Mouse (Mus musculus) neural tube, embryonic 14.5 days (tissue): ENCODE measurements at regions not wholly inside any gene's neighbourhood (a gene's known extent, or its start where the extent isn't known, plus 50 kb on each side); places are given as distances from the start of the nearest gene placed in this dataset.
"Not testable (repeated sequence)": the region's sequence is repeated elsewhere in the genome, so short reads cannot be mapped to it uniquely, and the experiment has no call there.

Source experiments
- ATAC-seq: fragments of 200-750 bp; cut with Nextera tagmentation; 2 replicates; pipeline ENCODE4 v1.8.0; 2017; ENCODE audit warnings: low read depth, mild to moderate bottlenecking, moderate TSS enrichment, moderate library complexity
- H3K27ac ChIP-seq: fragments of 300-500 bp; sonication (generic); 2 replicates; pipeline ENCODE4 v1.5.1; 2014; ENCODE audit warnings: low read depth, mild to moderate bottlenecking, control low read depth, low read length, moderate library complexity, mixed read lengths
- H3K27me3 ChIP-seq: fragments of 300-500 bp; sonication (generic); 2 replicates; pipeline ENCODE4 v1.6.1; 2014; ENCODE audit warnings: low read length; ENCODE audit not compliant: control insufficient read depth, insufficient read depth
- H3K36me3 ChIP-seq: fragments of 300-500 bp; sonication (generic); 2 replicates; pipeline ENCODE4 v1.6.1; 2014; ENCODE audit warnings: low read length, mixed read lengths; ENCODE audit not compliant: control insufficient read depth, insufficient read depth
- H3K4me1 ChIP-seq: fragments of 300-500 bp; sonication (generic); 2 replicates; pipeline ENCODE4 v1.6.1; 2014; ENCODE audit warnings: low read length; ENCODE audit not compliant: control insufficient read depth, insufficient read depth
- H3K4me2 ChIP-seq: fragments of 300-500 bp; sonication (generic); 2 replicates; pipeline ENCODE4 v1.6.1; 2014; ENCODE audit warnings: mild to moderate bottlenecking, low read depth, low read length, control low read depth
- H3K4me3 ChIP-seq: fragments of 300-500 bp; sonication (generic); 2 replicates; pipeline ENCODE4 v1.5.1; 2014; ENCODE audit warnings: low read depth, low read length, control low read depth, mixed read lengths
- H3K9ac ChIP-seq: fragments of 300-500 bp; sonication (generic); replicated peaks from 2 replicates; pipeline ENCODE4 v1.6.1; 2014; ENCODE audit warnings: low read depth, mild to moderate bottlenecking, control low read depth, low read length, mixed read lengths
- H3K9me3 ChIP-seq: fragments of 300-500 bp; sonication (generic); 2 replicates; pipeline ENCODE4 v1.6.1; 2016; ENCODE audit warnings: low read length; ENCODE audit not compliant: control insufficient read depth
- WGBS: fragments of 180-500 bp; shearing (Covaris S2); extraction: QIAGEN DNeasy Blood & Tissue Kit; methylation state at CpG from one replicate; pipeline ENCODE4 v1.1.7; 2014; 5-methylcytosine and 5-hydroxymethylcytosine counted together

- Histone ChIP-seq H3K4me3 (no peak overlapping the region), H3K27ac (no peak overlapping the region), H3K9ac (no peak overlapping the region), H3K36me3 (no peaks in the 10 kb centered on the region), H3K4me1 (no peaks in the 10 kb centered on the region), H3K9me3 (no peaks in the 10 kb centered on the region), H3K4me2 (no peak overlapping the region), H3K27me3 (no peaks in the 10 kb centered on the region)
- WGBS = 50% methylated on average over 2 of the region's 2 CpGs
- peak; percentile 58; the same call in 1 of the 2 replicates for ATAC-seq
Measured at GRCm38 (mm10) chr14:15107795-15108321, 304.6 kb downstream of the Nek10 start.

DNA sequence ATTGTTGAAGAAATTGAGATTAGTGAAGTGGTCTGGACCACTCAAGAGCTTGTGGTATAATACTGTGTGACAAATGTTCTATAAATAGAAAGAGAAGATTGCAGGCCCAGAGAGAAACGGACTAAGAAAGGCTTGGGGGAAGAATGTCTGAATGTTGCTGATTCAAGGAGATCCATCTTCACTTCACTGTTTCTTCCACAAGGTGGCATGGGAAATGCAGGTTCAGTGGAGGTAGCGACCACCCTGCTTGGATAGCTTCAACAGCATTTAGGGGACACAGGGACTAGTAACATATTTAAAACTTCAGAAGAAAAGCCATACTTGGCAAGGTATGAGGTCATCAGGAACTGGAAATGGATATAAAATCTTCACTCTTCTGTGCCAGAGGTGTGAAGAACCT lies 316.5 kb downstream of the Nek10 start:
- no peak overlapping the region for H3K9ac ChIP-seq
- 72% methylated on average over 2 of the region's 2 CpGs for WGBS

GRCm38 (mm10) chr14:15128157-15128556 lies 310.6 kb downstream of the Lrrc3b start:
- no peaks in the 10 kb centered on the region for H3K36me3 ChIP-seq
- no peak for ATAC-seq
- WGBS = 74% methylated on average over 3 of the region's 3 CpGs

More for the DNA sequence above, 316.5 kb downstream of the Nek10 start:
- no peaks in the 10 kb centered on the region for H3K36me3 ChIP-seq
- no peaks in the 10 kb centered on the region for H3K27me3 ChIP-seq
- H3K9me3 ChIP-seq = no peaks in the 10 kb centered on the region
- no peak overlapping the region for H3K4me3 ChIP-seq
- no peak for ATAC-seq
- H3K27ac ChIP-seq = no peak overlapping the region
- no peak overlapping the region for H3K4me2 ChIP-seq
- no peaks in the 10 kb centered on the region for H3K4me1 ChIP-seq

GRCm38 (mm10) chr14:15140871-15141270 lies 297.9 kb downstream of the Lrrc3b start:
- WGBS = 90% methylated on average over 1 of the region's 1 CpGs
- not testable (repeated sequence) for H3K27me3 ChIP-seq, H3K4me1 ChIP-seq, H3K36me3 ChIP-seq, H3K27ac ChIP-seq, H3K4me2 ChIP-seq, H3K4me3 ChIP-seq, ATAC-seq, H3K9me3 ChIP-seq, H3K9ac ChIP-seq

More at GRCm38 (mm10) chr14:15128157-15128556, 310.6 kb downstream of the Lrrc3b start:
- Histone ChIP-seq H3K4me3 (no peak overlapping the region), H3K4me1 (no peaks in the 10 kb centered on the region), H3K9ac (no peak overlapping the region), H3K4me2 (no peak overlapping the region), H3K27me3 (no peaks in the 10 kb centered on the region), H3K9me3 (no peaks in the 10 kb centered on the region), H3K27ac (no peak overlapping the region)

DNA sequence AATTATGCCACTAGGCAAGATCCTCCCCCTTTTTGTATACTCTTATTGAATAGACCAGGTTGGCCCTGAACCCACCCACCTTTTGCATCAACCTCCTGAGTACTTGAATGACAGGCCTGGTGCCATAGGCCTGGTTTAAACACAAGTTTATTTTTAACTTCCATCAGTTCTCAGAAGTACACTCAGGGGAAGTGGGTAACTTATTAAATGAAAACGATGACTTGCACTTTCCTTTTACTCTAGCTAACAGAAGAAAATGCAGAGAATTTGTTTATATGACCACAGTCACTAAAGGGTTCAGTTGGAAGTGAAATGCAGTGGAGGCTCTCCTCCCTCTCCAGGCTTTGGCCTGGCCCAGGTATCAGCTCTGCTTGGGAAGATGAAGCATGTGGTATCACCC lies 295.9 kb downstream of the Lrrc3b start:
- 89% methylated on average over 1 of the region's 1 CpGs for WGBS

DNA sequence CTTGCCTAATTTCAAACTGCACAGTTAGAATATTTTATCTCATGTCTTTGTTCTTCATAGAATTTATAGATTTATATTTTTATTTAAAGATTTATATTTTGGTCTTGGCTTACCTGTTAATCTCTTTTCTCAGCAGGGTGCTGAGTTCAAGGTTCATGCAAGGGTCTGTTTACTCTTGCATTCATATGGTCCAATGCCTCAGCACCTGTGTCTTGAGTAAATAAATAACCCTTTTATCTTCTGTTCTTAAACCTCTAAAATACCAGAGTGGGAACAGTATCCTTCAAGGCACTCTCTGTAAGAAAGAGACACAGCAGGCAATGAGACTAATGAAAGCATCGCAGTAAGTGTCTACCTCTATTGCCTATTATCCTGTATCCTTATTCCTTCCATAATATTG lies 290.3 kb downstream of the Lrrc3b start:
- Histone ChIP-seq H3K9me3 (no peaks in the 10 kb centered on the region), H3K4me3 (no peak overlapping the region), H3K27me3 (no peaks in the 10 kb centered on the region), H3K36me3 (no peaks in the 10 kb centered on the region), H3K4me1 (no peaks in the 10 kb centered on the region), H3K27ac (no peak overlapping the region), H3K4me2 (no peak overlapping the region), H3K9ac (no peak overlapping the region)
- no peak for ATAC-seq
- WGBS = 92% methylated on average over 1 of the region's 1 CpGs

More for the DNA sequence above, 295.9 kb downstream of the Lrrc3b start:
- H3K4me1 ChIP-seq = no peaks in the 10 kb centered on the region
- H3K27me3 ChIP-seq = no peaks in the 10 kb centered on the region
- H3K27ac ChIP-seq = no peak overlapping the region
- H3K9ac ChIP-seq = no peak overlapping the region
- no peak overlapping the region for H3K4me2 ChIP-seq
- H3K36me3 ChIP-seq = no peaks in the 10 kb centered on the region
- no peaks in the 10 kb centered on the region for H3K9me3 ChIP-seq
- H3K4me3 ChIP-seq = no peak overlapping the region
- no peak for ATAC-seq
